Mouse (Mus musculus) embryonic fibroblast, embryonic 13.5 days (primary cell): Measurements from ENCODE around the gene Ciao2a.

Source experiments
- CTCF ChIP-seq: IDR thresholded peaks from 2 replicates; pipeline ENCODE4 v1.5.1; 2011; ENCODE audit warnings: mild to moderate bottlenecking, control low read depth, low read length, moderate library complexity, borderline replicate concordance; ENCODE audit not compliant: insufficient read depth
- POLR2A ChIP-seq: IDR thresholded peaks from 2 replicates; pipeline ENCODE4 v1.6.1; 2011; ENCODE audit warnings: low read depth, mild to moderate bottlenecking, control low read depth, low read length, moderate library complexity

GRCm38 (mm10) chr9:66171275-66171921 is 45.0 kb downstream of the Ciao2a start:
- TF ChIP-seq POLR2A: no peak
- no peak for TF ChIP-seq CTCF
